Mouse (Mus musculus): Measurements from ENCODE around the gene Gdpd5. TPM values are rescaled to one million over a fixed set of nuclear protein-coding genes. Genes with fewer than 3 reads are reported as not detected.

Gene Gdpd5
- polyA plus RNA-seq, 1 experiment: 54.1 TPM

Other genes with a start within 250 kb of the Gdpd5 start
- gene Uvrag, start 240.3 kb upstream of the Gdpd5 start, polyA plus RNA-seq (2012; rRNA removed): 15.6 and 16.8 TPM in 2 replicates
- 58.0 and 63.4 TPM in 2 replicates for gene Dgat2, start 198.7 kb upstream of the Gdpd5 start, polyA plus RNA-seq (2012; rRNA removed)
- gene Mogat2, start 142.8 kb upstream of the Gdpd5 start, polyA plus RNA-seq (2012; rRNA removed): 0.04 TPM in 1 of 2 replicates, not detected in the other
- 69.4 and 77.7 TPM in 2 replicates for gene Map6, start 114.0 kb upstream of the Gdpd5 start, polyA plus RNA-seq (2012; rRNA removed)
- gene Serpinh1, start 28.2 kb upstream of the Gdpd5 start, polyA plus RNA-seq (2012; rRNA removed): 27.5 and 31.8 TPM in 2 replicates
- 1.7 and 2.5 TPM in 2 replicates for gene Klhl35, start 84.6 kb downstream of the Gdpd5 start, polyA plus RNA-seq (2012; rRNA removed)
- gene Rps3, start 102.3 kb downstream of the Gdpd5 start, polyA plus RNA-seq (2012; rRNA removed): 494 and 531 TPM in 2 replicates
- gene Arrb1, start 154.1 kb downstream of the Gdpd5 start, polyA plus RNA-seq (2012; rRNA removed): 135 and 141 TPM in 2 replicates
- gene Tpbgl, start 245.7 kb downstream of the Gdpd5 start, polyA plus RNA-seq (2012; rRNA removed): 7.9 and 9.3 TPM in 2 replicates

Data from frontal cortex, adult 2 months (tissue).